Mouse (Mus musculus) liver, adult 2 months (tissue): Measurements from ENCODE around the gene Rap1gap2. TPM values are rescaled to one million over a fixed set of nuclear protein-coding genes. Genes with fewer than 3 reads are reported as not detected.
"Not testable (repeated sequence)": the region's sequence is repeated elsewhere in the genome, so short reads cannot be mapped to it uniquely, and the experiment has no call there.

Experiments
- DNase-seq: peaks from one replicate; pipeline ENCODE4 v3.0.0-alpha.2; 2011; ENCODE audit warnings: low read depth, low spot score; ENCODE audit errors: extremely low read depth
- H3K27ac ChIP-seq: fragments of 200-500 bp; replicated peaks from 2 replicates; pipeline ENCODE4 v1.5.1; 2012; ENCODE audit warnings: low read depth, mild to moderate bottlenecking, control low read depth, inconsistent platforms, low read length; ENCODE audit not compliant: insufficient read depth
- H3K27me3 ChIP-seq: fragments of 200-500 bp; 2 replicates; pipeline ENCODE4 v1.6.1; 2012; ENCODE audit warnings: mild to moderate bottlenecking, moderate library complexity, low read length, inconsistent platforms; ENCODE audit not compliant: control insufficient read depth, insufficient read depth
- H3K36me3 ChIP-seq: fragments of 200-500 bp; 2 replicates; pipeline ENCODE4 v1.6.1; 2012; ENCODE audit warnings: low read length, inconsistent platforms; ENCODE audit not compliant: control insufficient read depth, insufficient read depth
- H3K4me1 ChIP-seq: fragments of 200-500 bp; 2 replicates; pipeline ENCODE4 v1.6.1; 2011; ENCODE audit warnings: low read length; ENCODE audit not compliant: control insufficient read depth, insufficient read depth
- H3K4me3 ChIP-seq: fragments of 200-500 bp; 2 replicates; pipeline ENCODE4 v1.5.1; 2011; ENCODE audit warnings: low read depth, mild to moderate bottlenecking, control low read depth, low read length, moderate library complexity; ENCODE audit not compliant: insufficient read depth
- H3K79me2 ChIP-seq: fragments of 200-500 bp; 2 replicates; pipeline ENCODE4 v1.6.1; 2012; ENCODE audit warnings: inconsistent platforms, mild to moderate bottlenecking, low read length, moderate library complexity; ENCODE audit not compliant: control insufficient read depth, insufficient read depth
- H3K9ac ChIP-seq: fragments of 200-500 bp; 2 replicates; pipeline ENCODE4 v1.6.1; 2012; ENCODE audit warnings: low read depth, mild to moderate bottlenecking, control low read depth, inconsistent platforms, low read length
- CTCF ChIP-seq: fragments of 200-500 bp; IDR thresholded peaks from 2 replicates; pipeline ENCODE4 v1.5.1; 2011; ENCODE audit warnings: low read depth, low read length, control low read depth
- POLR2A ChIP-seq: fragments of 200-500 bp; IDR thresholded peaks from 2 replicates; pipeline ENCODE4 v1.6.1; 2011; ENCODE audit warnings: low read length, control low read depth; ENCODE audit not compliant: insufficient read depth; ENCODE audit errors: extremely low read depth
- WGBS: fragments of 180-500 bp; shearing (Covaris S2); methylation state at CpG from one replicate; pipeline ENCODE4 v1.1.7; 2018; 5-methylcytosine and 5-hydroxymethylcytosine counted together
- polyA plus RNA-seq: library from polyadenylated mRNA; depleted of rRNA; stranded (reverse); fragments of >200 nt; gene quantifications from 2 replicates; pipeline ENCODE4 v1.2.3, GENCODE M21; 2012
- total RNA-seq: library from RNA; depleted of rRNA; stranded (reverse); fragments of >200 nt; gene quantifications from 2 replicates; pipeline ENCODE4 v1.2.3, GENCODE M21; 2014

Gene Rap1gap2
- total and polyA plus RNA-seq, 2 experiments: 0.46 to 0.48 TPM

DNA sequence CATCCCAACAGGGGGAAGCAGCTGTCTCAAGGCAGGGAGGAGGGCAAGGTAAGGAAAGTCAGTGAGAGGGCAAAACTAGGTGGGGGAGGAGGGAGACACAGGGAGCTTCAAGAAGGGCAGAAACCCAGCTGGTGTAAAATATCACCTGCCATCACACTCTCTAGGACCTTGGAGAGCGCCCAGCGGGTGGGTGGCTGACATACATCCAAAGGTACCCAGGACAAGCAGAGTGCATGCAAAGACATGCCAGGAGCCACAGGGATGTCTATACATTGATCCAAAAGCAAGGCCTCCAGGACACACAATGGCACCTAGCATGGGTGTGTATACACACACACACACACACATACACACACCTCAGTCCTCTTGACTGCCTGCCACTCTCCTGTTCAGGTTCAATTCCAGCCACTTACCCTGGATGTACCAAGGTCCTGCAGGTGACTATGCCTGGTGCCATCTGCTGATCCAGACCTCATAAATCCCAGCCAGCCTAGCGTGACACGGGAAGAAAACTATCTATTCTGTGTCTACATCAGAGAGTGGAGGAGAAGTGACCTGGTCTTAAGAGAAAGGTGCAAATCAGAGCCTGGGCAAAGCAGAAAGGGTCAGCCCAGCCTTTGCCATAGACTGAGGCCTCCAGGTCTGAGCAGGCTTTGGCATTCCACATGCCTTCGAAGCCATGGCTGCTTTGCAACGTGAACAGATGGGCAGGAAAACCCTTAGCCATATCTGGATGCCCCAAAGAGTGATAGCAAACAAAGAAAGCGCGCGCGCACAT lies 25.6 kb downstream of the Rap1gap2 start:
- 57% methylated on average over 10 of the region's 10 CpGs for WGBS
- TF ChIP-seq POLR2A (no peak), CTCF (no peak)
- Histone ChIP-seq H3K4me3 (no peak overlapping the region), H3K27me3 (peaks cover 8% of the 10 kb centered on the region), H3K79me2 (no peaks in the 10 kb centered on the region), H3K36me3 (no peaks in the 10 kb centered on the region), H3K27ac (no peak overlapping the region), H3K4me1 (no peaks in the 10 kb centered on the region), H3K9ac (no peak overlapping the region)
- no peak for DNase-seq

DNA sequence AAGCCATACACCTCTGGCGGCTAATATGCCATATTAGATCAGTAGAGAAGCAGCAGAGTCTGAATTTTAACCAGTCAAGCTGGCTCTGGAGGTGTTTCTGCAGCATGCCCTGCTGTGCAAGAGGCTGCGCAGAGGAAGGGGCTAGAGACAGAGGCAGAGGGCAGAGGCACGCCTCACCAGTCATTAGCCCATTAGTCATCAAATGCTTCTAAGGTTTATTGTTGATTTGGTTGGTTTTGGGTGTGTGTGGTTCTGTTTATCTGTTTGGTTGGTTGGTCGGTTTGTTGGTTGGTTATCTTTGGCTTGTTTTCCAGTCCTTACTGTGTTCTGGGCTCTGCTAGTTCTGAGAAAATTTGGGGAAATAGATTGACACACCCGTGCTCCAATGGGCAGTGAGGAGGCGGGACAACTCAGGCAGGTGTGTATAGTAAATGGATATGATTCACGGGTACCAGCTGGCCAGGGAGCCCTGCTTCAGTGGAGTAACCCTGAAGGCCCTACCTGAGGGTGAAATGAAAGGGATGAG lies 26.8 kb downstream of the Rap1gap2 start:
- no peak overlapping the region for H3K4me3 ChIP-seq
- 70% methylated on average over 7 of the region's 7 CpGs for WGBS
- no peak overlapping the region for H3K27ac ChIP-seq
- no peak for DNase-seq
- H3K9ac ChIP-seq: no peak overlapping the region
- H3K27me3 ChIP-seq: 0 out of 2 replicates have a peak, but pooled peaks cover 2% of the 10 kb centered on the region
- H3K4me1 ChIP-seq: no peaks in the 10 kb centered on the region
- H3K79me2 ChIP-seq: no peaks in the 10 kb centered on the region
- H3K36me3 ChIP-seq: no peaks in the 10 kb centered on the region
- no peak for TF ChIP-seq POLR2A
- TF ChIP-seq CTCF: no peak

DNA sequence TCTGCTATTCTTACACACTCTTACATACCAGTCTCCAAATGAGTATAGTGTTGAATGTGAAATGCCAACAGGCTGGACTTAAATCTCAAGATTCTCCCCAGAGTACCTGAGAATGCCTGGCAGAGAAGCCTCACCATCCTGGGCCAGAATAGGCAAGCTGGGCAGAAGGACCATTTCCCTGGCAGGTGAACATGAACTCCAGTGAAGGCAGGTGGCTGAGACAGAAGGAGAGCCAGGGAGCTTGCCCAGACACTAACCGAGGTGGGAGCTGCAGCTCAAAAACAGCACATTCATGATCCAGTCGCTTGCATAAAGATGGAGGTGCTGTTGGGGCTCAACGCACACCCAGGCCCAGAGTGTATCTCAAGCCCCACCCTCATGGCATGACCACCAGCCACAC lies 28.3 kb downstream of the Rap1gap2 start:
- no peak overlapping the region for H3K4me3 ChIP-seq
- DNase-seq: no peak
- H3K4me1 ChIP-seq: no peaks in the 10 kb centered on the region
- H3K79me2 ChIP-seq: no peaks in the 10 kb centered on the region
- WGBS: 74% methylated on average over 3 of the region's 3 CpGs
- no peak for TF ChIP-seq POLR2A
- no peak for TF ChIP-seq CTCF
- H3K9ac ChIP-seq: no peak overlapping the region
- no peaks in the 10 kb centered on the region for H3K27me3 ChIP-seq
- no peaks in the 10 kb centered on the region for H3K36me3 ChIP-seq
- no peak overlapping the region for H3K27ac ChIP-seq

DNA sequence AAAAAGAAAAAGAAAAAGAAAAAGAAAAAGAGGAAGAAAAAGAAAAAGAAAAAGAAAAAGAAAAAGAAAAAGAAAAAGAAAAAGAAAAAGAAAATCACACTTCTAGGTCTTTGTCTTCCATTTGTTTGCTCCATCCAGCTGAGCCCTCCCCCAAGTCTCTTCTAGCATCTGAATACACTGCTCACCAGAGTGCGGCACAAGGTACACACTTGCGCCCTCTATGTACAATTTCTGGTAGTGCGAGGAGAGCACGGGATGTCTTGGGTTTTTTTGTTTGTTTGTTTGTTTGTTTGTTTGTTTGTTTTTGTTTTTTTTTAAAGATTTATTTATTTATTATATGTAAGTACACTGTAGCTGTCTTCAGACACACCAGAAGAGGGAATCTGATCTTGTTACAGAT lies 29.4 kb downstream of the Rap1gap2 start:
- H3K27ac ChIP-seq, H3K9ac ChIP-seq: not testable (repeated sequence)
- 54% methylated on average over 4 of the region's 4 CpGs for WGBS

DNA sequence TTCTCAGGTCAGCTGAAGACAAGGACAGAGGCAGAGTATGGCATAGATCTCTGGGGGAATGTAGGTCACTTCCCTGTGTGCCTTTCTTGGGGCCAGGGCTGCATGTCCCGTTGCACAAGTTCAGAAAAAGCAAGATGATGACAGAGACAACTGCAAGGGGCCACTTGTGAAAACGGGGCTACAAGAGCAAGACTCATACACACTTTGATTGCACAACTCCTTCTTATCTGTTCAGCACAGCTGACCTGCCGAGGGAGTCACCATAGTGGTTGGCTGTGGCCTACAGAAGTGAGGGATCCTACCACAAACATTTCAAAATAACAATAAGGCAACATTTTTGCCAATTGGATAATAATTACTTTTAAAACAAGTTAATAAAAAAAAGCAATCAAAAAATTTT lies 33.6 kb downstream of the Rap1gap2 start:
- no peaks in the 10 kb centered on the region for H3K36me3 ChIP-seq
- no peak overlapping the region for H3K9ac ChIP-seq
- no peak for DNase-seq
- H3K79me2 ChIP-seq: no peaks in the 10 kb centered on the region
- no peaks in the 10 kb centered on the region for H3K27me3 ChIP-seq
- TF ChIP-seq CTCF: no peak
- TF ChIP-seq POLR2A: no peak
- H3K4me1 ChIP-seq: no peaks in the 10 kb centered on the region
- WGBS: 22% methylated on average over 3 of the region's 3 CpGs
- H3K4me3 ChIP-seq: no peak overlapping the region
- H3K27ac ChIP-seq: no peak overlapping the region

More for the DNA sequence above, 29.4 kb downstream of the Rap1gap2 start:
- H3K36me3 ChIP-seq, H3K4me1 ChIP-seq, DNase-seq, H3K27me3 ChIP-seq, H3K4me3 ChIP-seq, H3K79me2 ChIP-seq: not testable (repeated sequence)
- TF ChIP-seq CTCF: peak; percentile 22; the same call in 1 of the 2 replicates

DNA sequence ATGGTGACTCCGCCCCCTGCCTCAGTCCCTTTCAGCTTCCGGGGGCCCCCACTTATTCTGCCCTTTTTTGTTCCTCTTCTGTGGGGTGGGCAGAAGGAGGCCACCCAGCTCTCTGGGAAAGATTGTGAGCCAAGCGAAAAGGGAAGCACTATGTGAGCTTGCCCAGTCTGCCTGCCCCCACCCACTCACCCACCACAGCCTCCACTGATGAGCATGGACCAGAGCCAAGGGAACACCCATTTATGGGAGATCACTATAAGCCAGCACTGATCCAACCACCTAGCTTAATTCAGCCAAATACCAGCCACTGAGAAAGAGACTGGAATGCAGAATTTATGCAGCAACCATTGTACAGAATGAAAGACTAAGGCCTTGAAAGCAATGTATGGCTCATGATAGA lies 34.8 kb downstream of the Rap1gap2 start:
- no peak overlapping the region for H3K9ac ChIP-seq
- 86% methylated on average over 3 of the region's 3 CpGs for WGBS
- DNase-seq: no peak
- H3K4me1 ChIP-seq: no peaks in the 10 kb centered on the region
- TF ChIP-seq POLR2A (no peak), CTCF (no peak)
- no peaks in the 10 kb centered on the region for H3K27me3 ChIP-seq
- no peak overlapping the region for H3K27ac ChIP-seq
- no peak overlapping the region for H3K4me3 ChIP-seq
- no peaks in the 10 kb centered on the region for H3K36me3 ChIP-seq
- H3K79me2 ChIP-seq: no peaks in the 10 kb centered on the region
